Mouse (Mus musculus) left cerebral cortex, adult 8-10 months (tissue): ENCODE data around the gene Dst. TPM values are rescaled to one million over a fixed set of nuclear protein-coding genes. Genes with fewer than 3 reads are reported as not detected.

Experiments used
- DNase-seq, 2 experiments: peaks; one replicate each; pipeline ENCODE4 v3.0.0; 2022; ENCODE audit warnings: low spot score in 2 of 2
- total RNA-seq, 4 experiments: library from RNA; stranded (reverse); gene quantifications; 2 replicates each; pipeline ENCODE4 v1.2.4; 2022

Dst gene
- total RNA-seq, 4 experiments from 2014 or later = 223 to 258 (median 235) TPM

- no peak for DNase-seq
Measured at GRCm38 (mm10) chr1:33975333-33975732, 67.3 kb downstream of the Dst start.

GRCm38 (mm10) chr1:33977832-33978231 lies 69.8 kb downstream of the Dst start:
- no peak for DNase-seq

- DNase-seq = no peak
Measured at GRCm38 (mm10) chr1:33980420-33980819, 72.4 kb downstream of the Dst start.

DNA sequence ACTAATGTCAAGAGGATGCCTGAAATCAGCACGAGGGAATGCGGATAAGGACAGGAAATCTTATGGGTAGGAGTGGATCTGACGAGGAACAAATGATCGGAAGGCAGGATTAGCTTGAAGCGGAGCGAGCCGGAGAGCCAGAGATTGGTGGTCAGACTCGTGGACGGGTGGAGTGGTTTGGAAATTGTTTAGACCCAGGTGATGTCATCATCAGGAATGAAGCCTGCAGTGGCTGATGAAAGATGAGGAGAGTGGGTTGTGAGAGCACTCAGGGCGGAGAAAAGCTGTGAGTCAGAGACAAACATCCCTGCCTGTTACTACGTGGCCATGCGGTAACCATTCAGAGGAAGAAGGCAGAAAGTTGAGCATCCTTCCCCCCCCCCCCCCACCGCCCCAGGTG lies 81.6 kb downstream of the Dst start:
- DNase-seq = no peak

GRCm38 (mm10) chr1:33991067-33991466 lies 83.0 kb downstream of the Dst start:
- no peak for DNase-seq

DNA sequence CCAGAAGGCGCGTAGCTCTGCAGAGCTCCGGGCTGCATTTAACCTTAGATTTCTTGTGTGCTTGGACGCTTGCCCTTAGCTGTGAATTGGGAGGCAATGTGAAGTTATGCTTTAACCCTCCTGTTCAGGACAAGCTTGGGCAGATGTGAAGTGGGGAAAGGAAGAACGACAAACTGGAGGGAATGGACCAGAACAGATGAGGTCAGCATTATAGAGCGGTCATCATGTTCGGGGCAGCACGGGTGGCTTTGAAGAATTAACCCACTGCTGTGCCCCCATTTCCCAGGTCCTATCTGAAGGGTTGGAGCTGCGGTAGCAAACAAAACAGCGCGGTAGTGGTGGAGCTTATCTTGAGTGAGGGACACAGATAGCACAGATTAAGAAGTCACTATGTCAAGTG lies 84.8 kb downstream of the Dst start:
- DNase-seq = no peak

DNA sequence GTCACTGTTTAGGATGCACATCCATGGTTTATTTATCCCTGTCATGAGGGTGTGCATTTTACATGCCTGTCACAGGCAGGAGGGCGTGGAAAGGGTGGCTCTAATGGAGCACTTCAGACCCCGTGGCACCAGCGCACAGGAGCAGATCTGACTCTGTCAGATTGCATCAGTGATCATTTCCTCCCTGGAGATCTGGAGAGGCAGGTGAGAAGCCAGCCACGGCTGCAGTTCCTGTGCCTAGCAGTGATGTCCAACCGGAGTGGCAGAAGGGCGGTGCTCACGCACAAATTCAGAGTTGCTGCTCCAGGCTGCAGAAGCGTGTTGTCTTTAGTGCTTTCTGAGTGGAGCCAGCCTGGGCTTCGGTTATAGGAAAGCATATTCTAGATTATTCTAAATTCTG lies 86.2 kb downstream of the Dst start:
- DNase-seq = no peak

DNA sequence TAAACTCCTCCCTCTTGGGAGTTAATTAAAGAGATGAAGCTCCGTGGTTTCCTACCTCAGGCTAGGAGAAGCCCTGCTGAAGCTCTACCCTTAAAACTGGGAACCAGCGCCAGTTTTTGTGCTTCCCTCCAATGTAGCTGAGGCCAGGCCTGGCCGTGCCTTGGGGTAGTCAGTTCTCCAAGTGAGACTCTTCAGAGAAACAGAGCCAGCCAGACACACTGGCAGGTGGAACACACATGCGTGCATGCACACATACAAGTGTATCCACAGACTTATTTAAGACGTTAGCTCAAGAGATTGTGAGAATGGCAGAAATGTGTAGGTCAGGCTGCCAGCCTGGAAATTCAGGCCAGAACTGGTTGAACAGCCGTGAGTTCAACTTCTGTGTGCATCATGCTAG lies 87.4 kb downstream of the Dst start:
- DNase-seq = no peak

DNA sequence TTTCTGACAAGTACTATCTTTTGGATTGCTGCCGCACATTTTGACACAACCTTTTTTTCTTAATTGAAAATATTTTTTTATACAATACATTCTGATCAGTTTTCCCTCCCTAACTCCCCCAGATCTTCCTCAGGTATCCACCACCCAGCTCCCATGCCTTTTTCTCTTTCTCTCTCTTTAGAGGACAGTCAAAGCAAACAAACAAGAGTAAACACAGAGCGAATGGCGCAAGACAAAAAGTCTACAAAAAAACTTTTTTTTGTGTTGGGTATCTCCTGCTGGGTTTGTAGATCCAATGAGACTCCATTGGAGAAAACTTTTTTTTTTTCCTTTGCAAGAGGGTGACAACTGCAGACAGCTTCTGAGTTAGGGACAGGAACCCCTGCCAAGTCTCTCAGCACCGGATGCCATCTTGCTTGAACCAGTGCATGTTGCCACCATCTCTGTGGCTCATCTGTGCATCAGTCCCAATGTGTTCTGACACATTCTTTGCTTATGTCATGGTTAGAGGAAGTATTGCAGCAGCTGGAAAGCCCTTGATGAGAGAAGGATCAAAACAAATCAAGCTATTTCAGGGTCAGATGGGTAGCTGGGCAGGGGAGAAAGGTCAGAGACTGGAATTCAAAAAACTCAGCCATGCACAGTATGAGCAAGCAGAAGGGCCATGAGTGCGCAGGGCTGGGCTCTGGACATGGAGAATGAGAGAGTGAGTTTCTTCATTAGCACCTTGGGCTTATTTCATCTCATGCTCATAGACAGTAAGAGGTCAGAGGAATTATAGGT lies 88.3 kb downstream of the Dst start:
- no peak for DNase-seq

DNA sequence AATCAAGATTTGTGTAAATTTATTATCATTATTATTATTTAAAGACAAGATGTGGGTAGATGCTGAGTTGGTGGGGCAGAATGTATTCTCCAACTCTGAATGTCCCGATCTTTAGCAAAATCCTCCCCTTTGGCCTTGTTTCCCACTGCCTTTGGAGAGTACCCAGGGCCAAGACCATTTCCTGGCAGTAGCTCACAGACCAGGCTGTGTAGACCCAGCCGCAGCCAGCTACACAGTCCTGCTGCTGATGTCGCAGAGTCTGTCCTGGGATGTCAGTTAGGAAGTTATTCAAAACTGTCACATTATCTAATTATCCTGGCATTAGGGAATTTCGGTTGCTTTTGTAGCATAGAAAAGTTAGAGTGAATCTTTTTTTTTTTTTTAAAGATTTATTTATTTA lies 94.3 kb downstream of the Dst start:
- no peak for DNase-seq

DNA sequence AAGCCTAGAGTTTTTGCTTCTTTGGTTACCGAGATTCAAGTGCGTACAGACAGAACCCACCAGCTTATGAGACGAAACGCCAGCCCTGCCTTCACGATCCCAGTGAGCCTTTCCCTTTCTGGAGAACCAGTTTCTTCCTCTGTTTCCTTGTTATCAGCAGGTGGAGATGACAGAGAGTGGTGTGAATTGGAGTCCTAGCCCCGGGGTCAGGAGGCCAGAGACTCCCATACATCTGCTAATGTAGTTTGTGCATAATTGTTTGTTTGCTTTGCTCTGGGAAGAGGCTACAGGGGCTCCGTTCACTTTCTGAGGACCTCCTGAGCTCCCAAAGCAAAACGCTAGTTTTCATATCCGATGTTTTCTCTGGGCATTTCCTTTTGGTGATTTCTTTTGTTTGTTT lies 94.9 kb downstream of the Dst start:
- no peak for DNase-seq

DNA sequence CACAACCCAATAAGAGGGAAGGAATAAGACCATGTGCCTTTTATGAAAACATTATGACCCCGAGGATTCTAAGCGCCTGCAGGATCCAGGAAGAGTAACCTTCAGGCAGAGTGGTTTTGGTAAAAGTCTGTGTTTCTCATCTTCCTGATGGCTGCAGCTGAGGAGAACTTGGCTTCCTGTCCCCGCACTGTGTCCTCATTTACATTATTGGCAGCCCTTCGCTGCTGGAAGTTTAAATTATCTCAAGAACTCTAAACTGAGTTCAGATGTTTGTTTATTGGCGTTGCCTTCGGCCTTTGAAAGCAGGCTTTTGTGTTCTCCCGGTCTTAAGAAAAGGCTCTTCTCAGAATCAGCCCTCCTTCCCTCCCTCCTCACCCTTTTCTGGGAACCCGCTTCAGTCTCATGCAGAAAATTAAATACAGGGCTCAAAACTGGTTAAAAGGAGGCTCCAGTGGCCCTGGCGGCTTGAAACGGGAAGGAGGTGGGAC lies 97.3 kb downstream of the Dst start:
- DNase-seq = no peak

GRCm38 (mm10) chr1:34005726-34006638 lies 98.0 kb downstream of the Dst start:
- DNase-seq = peak; percentile 56

DNA sequence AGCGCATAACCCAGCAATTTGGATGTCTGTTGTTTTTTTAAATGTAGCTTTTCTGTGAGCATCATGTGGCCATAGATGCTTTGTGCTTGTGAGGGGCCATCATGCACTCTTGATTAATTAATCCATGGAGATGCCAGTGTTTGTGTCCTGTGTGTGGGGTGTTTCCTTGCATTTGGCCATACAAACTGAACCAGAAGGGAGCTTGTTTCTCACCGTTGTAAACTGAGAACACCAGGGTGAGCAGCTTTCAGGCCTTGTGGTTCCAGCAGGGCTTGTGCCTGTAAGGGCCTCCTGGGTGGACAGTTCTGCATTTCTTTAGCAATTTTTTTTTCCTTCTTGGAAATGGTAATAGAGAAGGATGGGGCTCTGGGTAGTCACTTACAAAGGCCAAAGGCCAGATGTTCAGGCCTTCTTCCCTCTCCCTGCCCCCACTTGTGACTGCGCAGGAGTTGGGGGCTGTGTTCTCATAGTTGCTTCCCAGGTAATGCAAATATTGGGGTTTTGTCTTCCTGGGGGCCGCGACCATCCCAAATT lies 98.9 kb downstream of the Dst start:
- DNase-seq = no peak

- DNase-seq = no peak
Measured at GRCm38 (mm10) chr1:34007379-34007778, 99.4 kb downstream of the Dst start.

DNA sequence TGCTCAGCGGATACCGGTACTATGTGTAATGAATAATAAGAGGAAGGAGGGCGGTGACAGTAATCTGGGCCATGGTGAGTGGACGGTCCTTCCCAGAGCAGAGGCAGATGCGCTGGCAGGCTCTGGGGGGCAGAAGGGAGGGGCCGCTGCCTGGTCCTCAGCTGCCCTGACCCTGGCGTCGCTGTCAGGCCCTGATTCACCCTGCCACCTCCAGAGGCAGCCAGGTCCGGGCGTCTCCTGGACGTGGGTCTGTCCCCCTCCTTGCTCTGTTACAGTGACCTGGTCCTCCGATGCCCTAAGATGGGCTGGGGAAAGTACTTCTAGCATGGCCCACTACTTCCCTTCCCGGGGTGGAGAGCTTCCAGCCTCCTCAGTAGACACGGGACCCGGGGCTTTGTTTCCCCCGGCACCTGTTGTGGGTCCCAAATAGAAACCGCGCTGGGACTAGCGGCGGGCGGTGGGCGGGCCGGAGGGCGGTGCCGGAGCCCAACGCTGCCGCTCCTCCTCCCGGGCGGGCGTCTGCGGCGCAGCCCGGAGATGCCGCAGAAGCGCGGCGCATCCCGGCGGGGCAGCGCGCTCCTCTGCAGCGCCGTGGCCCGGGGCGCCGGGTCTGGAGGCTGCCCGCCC lies 103.1 kb downstream of the Dst start:
- DNase-seq = peak in 1 of 2 experiments; percentile 50

- DNase-seq = no peak
Measured at GRCm38 (mm10) chr1:34011821-34012271, 103.8 kb downstream of the Dst start.

DNA sequence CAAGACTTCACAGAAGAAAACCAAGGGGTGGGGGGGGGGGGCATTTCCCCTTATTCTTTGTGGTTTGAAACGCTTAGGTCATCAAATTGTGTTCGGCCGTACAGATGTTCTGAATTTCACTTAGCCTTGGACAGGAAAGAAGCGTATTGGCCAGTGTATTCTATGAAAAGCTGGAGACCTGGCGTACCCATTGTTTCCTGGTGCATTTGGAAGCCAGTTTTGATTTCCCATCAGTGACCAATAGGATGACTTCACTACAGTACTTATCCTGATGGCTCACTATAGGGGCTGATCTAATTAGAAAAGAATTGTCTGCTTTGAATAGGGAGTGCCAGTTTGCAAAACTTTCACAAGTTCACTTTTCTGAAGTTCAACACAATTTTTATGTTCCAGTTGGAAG lies 105.5 kb downstream of the Dst start:
- DNase-seq = no peak

DNA sequence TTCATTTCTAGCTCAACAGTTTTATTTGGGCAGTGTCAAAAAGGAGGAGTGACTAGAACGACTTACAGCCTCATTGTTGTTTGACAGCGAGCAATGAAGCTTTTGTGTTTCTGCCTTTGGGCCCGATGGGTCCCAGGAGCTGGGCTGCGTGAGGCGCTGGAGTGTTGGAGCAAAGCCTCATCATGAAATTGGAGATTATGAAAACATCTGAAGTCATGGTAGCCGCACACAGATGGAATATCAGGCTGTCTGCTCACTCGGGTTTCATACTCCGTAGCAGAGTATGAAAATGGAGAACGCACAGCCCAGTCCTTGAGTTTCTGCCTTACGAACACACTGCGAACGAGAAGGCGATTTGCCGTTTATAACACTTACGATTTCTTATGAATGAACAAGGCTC lies 108.8 kb downstream of the Dst start:
- no peak for DNase-seq

DNA sequence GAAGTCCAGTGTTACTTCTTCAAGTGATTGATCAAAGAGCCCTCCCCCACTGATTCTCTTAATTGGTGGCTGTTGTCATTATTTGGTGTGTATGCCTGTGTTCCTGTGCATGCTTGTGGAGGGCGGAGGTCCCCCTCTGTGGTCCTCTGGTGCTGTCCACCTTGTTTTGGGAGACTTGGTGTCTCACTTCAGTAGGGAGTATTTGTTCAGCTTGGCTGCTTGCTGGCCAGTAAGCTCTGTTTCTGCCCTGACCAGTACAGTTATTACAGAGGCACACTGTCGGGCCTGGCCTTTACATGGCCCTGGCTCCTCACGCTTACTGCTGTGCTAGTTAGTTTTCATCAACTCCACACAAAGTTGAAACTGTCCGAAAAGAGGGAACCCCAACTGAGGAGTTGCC lies 109.3 kb downstream of the Dst start:
- no peak for DNase-seq

DNA sequence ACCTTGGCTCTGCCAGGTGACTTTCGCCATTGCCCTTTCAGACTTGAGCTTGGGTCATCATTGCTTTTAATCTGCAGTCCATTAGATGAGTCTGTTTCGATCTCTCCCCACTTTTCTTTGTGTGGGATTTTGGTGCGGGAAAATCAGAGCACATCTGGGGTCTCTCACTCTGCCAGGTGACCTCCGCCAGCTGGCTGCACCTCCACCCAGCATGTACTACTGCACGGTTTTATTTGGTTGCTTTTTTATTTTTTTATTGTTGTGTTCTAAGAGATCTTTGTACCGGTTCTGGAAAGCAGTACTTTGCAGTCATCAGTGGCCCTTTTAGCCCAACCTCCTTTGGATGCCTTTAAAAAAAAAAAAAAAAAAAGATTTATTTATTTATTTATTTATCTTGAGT lies 112.6 kb downstream of the Dst start:
- DNase-seq = no peak

- no peak for DNase-seq
Measured at GRCm38 (mm10) chr1:34021574-34021973, 113.5 kb downstream of the Dst start.
